Mouse (Mus musculus) adrenal gland, adult (tissue): Measurements from ENCODE around the gene Cdk15.

Experiments
- DNase-seq, 2 experiments: peaks; one replicate each; pipeline ENCODE4 v3.0.0; 2022 to 2023; ENCODE audit warnings: low spot score in 1 of 2; ENCODE audit not compliant: inconsistent age in 2 of 2

The Cdk15 gene

GRCm38 (mm10) chr1:59256751-59257231 lies at the start of gene Cdk15:
TSS of gene Cdk15 (plus strand) at chr1:59256906.
- peak; percentile 66 to 83 for DNase-seq

DNA sequence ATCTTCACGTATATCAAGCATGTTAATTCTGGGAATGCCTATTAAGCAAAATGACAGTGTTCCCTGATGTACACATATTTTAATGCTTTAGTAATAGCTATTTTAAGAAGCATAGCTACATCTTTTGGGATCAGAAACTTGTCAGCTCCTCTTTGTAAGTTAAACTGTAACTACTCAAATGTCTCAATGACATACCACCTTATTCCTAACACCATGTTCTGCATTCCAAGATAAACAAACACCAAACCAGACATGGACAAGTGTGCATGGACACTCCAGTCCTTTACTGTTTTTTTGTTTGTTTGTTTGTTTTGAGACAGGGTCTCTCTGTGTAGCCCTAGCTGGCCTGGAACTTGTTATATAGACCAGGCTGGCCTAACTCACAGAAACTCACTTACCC lies 48.4 kb upstream of the Cdk15 start:
- DNase-seq: no peak

DNA sequence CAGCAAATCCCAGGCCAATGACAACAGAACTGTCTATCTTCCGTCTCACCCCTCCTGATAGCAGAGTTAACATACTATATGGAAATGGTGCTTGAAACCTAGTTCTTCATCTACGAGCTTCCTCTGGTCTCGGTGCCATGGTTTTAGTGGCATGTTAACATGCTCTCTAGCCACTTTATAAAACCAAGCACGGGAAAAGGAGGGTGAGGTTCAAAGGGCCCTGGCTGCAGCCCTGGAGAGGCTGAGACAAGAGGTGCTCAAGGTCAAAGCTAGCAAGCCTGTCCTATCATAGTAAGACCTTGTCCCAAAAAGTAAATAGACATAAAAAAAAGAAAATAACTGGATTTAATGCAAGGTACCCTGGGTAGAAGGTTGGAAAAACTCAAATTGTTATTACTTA lies 45.1 kb upstream of the Cdk15 start:
- DNase-seq: peak in 1 of 2 experiments; percentile 46

GRCm38 (mm10) chr1:59212076-59212779 lies 44.5 kb upstream of the Cdk15 start:
- DNase-seq: no peak

GRCm38 (mm10) chr1:59212951-59213350 lies 43.8 kb upstream of the Cdk15 start:
- no peak for DNase-seq

DNA sequence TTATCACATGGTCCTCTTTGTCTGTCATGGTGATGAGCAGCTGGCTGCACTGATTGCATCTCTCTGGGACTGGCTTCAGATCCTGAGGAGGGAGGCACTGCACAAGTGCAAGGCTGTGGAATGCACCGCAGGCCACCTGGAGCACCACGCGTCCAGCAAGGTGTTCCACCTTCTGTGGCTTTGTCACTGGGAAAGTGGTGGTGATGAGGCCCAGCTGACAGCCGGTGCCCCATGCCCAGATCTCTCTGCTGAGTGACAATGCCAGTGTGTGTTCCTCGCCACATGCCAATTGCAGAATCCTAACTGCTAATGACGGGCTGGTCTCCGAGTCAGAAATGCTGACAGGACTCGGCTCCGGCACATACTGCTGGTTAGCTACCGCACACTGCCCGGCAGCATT lies 41.3 kb upstream of the Cdk15 start:
- DNase-seq: no peak

GRCm38 (mm10) chr1:59220371-59220770 lies 36.3 kb upstream of the Cdk15 start:
- DNase-seq: no peak

- DNase-seq: no peak
Measured at GRCm38 (mm10) chr1:59221591-59221990, 35.1 kb upstream of the Cdk15 start.

DNA sequence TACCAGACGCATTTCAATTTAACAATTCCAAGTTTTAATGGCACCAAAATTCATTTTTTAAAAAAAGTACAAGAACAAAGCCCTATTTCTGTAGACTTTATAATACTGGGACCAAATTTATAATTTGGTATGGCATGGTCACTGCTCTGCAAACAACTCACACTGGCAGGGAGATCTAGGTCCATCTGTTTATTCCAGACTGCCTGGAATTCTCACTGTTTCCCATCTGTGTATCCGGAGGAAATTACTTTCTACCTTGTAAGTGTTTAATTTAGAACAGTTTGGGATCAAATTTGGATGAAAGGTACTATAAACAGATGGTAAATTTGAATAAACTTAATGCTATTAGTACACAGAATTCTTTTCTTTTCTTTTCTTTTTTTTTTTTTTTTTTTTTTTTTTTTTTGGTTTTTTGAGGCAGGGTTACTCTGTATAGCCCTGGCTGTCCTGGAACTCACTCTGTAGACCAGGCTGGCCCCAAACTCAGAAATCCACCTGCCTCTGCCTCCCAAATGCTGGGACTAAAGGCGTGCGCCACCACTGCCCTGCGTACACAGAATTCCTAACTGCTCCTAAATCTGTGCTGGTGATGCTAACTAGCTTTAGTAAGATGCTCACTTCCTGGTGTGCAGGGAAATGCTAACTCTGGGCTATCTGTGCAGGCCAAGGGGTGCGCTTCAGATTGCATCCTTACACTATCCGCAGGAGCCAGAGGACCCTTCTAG lies 34.4 kb upstream of the Cdk15 start:
- no peak for DNase-seq

DNA sequence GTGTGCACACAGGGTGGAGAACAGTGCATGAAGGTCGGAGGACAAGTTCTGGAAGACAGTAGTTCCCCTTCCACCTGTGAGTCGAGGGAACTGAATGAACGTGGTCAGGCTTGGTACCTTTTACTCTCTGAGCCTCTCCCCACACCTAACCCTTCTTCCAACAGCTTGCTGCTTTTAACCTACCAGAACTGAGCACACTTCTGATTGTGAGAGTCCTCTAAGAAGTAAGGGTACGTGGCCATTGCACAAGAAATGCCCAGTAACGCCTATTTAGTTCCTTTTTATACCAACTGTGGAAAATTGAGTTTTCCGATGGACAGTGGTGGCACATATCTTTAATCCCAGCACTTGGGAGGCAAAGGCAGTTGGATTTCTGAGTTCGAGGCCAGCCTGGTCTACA lies 28.2 kb upstream of the Cdk15 start:
- DNase-seq: no peak

DNA sequence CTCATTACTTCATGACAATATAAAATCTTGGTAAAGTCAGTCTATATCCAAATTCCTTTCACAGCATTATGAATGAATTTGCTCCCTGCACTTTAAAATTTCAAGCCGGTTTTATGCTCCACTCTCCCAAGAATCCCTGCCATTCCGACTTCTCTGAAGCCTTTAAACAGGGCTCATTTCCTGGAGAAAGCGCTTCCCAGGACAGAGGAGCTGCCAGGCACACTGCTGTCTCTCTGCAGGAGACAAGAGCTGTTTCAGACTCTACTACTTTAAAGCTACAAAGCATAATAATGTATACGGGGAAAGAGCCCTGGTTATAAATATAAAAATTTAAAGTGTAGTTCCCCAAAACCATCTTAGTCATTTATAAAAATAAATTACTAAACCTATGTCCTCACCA lies 27.5 kb upstream of the Cdk15 start:
- no peak for DNase-seq

DNA sequence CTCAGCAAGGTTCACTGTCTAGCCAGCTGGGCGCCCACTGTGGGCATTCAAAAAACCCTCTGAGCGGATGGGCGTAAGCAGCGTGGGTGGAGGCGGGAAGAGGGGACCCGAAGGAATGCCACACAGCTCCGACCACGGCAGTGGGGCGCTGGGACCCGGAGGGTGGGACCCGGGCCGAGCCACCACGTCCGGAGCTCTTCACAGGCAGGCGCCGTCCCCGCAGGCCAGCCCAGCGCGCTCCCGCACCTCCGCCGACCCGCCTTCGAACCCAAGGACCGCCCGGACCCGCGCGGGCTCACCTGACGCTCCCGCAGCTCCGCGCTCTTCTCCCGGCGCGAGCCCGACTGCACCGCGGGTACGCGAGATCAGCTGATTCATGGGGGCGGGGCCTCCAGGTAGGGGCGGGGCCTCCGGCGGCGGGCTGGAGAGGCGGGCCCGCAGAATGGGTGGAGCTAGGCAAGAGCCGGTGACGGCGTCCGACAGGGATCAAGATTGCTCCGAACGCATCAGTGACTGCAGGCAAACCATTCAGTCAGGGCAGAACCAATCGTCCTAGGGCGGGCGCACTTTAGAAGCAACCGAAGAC lies 19.8 kb upstream of the Cdk15 start, which contains the start of gene Als2:
TSS of gene Als2 (minus strand) at position 376 of the 586 bp plus-strand sequence.
- peak; percentile 98 to 100 for DNase-seq

DNA sequence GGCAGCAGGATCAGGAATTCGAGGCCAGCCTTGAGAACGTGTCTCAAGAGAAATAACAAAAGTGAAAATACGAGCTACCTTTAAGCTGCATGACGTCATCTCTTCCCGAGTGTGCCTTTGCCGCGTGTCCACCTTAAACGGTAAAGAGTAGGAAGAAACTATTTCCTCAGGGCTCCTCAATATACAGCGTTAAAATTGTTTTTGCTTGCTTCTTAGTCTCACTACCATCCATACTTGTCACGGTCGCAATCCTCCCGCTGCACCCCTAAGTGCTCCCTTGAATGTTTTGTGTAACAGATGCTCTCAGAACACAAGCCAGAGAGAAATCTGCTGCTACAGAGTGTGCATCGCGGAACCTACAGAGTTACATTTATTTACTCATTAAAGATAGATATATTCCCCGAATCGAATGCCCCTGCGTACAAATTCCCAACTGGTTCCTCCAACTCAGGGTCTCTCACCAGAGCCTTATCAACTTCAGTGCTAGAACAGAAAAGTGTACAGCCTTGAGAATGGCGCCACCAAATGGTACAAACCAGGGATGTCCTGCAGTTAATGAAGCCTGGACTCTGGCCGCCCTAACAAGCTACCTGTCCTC lies 19.0 kb upstream of the Cdk15 start:
- DNase-seq: peak; percentile 77 to 93

- no peak for DNase-seq
Measured at GRCm38 (mm10) chr1:59243770-59244169, 12.9 kb upstream of the Cdk15 start.

DNA sequence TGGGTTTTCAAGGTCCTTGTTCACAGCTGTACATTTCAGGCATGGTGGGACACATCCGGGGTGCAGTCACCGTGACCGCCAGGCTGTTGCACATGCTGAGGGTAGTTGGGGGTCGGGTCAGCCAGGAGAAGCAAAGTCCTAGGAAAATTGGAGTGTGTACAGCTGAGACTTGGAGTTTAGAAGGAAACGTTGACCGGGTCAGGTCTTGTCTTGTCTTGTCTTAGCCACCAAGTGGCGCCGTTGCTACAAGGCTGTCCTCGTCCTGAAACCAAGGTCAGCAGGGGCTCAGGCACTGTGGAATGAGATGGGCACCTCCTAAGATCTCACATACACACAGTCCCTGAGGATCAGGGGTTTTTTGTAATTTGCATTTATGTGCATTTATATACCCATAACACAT lies 9.1 kb upstream of the Cdk15 start:
- DNase-seq: peak; percentile 45 to 79

DNA sequence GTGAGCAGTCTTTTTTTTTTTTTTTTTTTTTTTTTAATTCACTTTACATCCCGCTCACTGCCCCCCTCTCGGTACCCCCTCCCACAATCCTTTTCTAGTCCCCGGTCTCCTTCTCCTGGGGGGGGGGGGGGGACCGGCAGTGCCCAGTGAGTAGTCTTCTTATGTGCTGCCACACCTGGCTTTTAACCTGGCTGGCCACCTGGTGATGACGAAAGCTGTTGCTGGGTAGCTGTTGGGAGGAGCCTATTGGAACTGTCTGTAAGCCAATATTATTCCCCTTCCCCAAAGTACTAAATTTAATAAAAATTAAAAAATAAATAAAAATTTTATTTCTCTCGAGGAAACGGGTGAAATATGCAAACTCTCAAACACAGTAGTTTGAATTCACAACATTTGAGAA lies 3.9 kb upstream of the Cdk15 start:
- DNase-seq: no peak

DNA sequence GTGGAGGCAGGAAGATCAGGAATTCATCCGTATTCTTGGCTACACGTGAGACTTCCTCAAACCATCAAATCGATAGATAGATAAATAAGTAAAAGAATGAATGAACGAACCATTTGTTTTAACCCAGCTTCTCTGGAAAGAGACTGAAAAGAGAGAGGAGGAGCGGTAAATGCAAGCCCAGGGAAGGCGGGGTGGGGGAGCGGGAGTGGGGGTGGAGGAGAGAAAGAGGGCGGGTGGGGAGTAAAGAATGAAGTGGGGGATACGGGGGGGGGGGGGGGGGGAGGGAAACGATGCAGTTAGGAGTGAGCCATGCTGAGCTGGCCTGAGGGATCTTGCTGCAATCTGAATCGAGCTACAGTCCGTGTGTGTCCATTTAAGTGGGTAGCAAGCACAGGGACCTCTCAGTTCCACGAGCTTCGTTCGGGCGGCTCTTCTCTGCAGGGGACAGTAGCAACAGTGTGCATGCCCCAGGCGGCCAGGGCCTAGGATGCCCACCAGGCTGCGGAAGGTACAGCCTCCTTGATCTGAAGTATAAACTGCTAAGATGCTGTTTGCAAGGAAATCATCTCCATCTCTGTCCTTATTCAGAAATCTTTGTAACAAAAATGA lies 3.3 kb upstream of the Cdk15 start:
- peak in 1 of 2 experiments; percentile 43 for DNase-seq

DNA sequence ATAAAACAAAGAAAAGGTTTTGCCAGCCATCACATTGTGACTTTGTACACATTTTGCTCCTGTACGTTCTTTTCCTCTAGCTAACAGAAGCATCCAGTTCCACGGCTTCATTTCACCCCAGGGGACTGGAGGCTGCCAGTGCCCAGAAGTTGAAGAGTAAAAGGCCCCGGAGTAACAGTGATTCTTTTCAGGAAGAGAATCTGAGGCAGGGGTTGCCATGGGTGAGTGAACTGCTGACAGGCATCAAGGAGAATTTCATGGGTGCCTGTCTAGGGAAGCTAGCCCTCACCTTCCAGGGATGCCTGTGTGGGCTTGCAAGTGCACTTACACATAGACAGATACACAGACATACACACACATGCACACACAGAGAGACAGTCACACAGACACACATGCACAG lies 1.0 kb downstream of the Cdk15 start:
- no peak for DNase-seq

- no peak for DNase-seq
Measured at GRCm38 (mm10) chr1:59268931-59269330, 12.2 kb downstream of the Cdk15 start.

GRCm38 (mm10) chr1:59269466-59269865 lies 12.8 kb downstream of the Cdk15 start:
- no peak for DNase-seq
